Mouse (Mus musculus): ENCODE results near the gene Ankrd31. TPM values are rescaled to one million over a fixed set of nuclear protein-coding genes. Genes with fewer than 3 reads are reported as not detected.
"Not testable (repeated sequence)": the region's sequence is repeated elsewhere in the genome, so short reads cannot be mapped to it uniquely, and the experiment has no call there.

The Ankrd31 gene
- polyA plus RNA-seq, 1 experiment: not detected

GRCm38 (mm10) chr13:96889985-96890384, 141.9 kb downstream of the Ankrd31 start:
- H3K27ac ChIP-seq (ENCODE audit: insufficient read depth, low read depth, low read length): no peak overlapping the region
- H3K36me3 ChIP-seq (ENCODE audit: control insufficient read depth, insufficient read depth, low read length): no peaks in the 10 kb centered on the region
- H3K4me1 ChIP-seq (ENCODE audit: control insufficient read depth, insufficient read depth, low read length): no peaks in the 10 kb centered on the region
- H3K27me3 ChIP-seq (replicated peaks; ENCODE audit: control insufficient read depth, insufficient read depth, low read length): no peaks in the 10 kb centered on the region
- no peak for TF ChIP-seq CTCF (conservative IDR thresholded peaks at IDR 0.05; ENCODE audit: insufficient read depth, insufficient read length, low read depth, low read length)
- TF ChIP-seq POLR2A (IDR thresholded peaks at IDR 0.05; ENCODE audit: low read depth, low read length): no peak
- WGBS: 50% methylated on average over 2 of the region's 2 CpGs
- no peak overlapping the region for H3K4me3 ChIP-seq (ENCODE audit: insufficient read depth, low read depth, low read length)
- DNase-seq: no peak

- TF ChIP-seq CTCF (conservative IDR thresholded peaks at IDR 0.05; ENCODE audit: insufficient read depth, insufficient read length, low read depth, low read length) (no peak), POLR2A (IDR thresholded peaks at IDR 0.05; ENCODE audit: low read depth, low read length) (no peak)
- Histone ChIP-seq H3K27ac (ENCODE audit: insufficient read depth, low read depth, low read length) (no peak overlapping the region), H3K27me3 (replicated peaks; ENCODE audit: control insufficient read depth, insufficient read depth, low read length) (no peaks in the 10 kb centered on the region), H3K4me1 (ENCODE audit: control insufficient read depth, insufficient read depth, low read length) (no peaks in the 10 kb centered on the region), H3K4me3 (ENCODE audit: insufficient read depth, low read depth, low read length) (no peak overlapping the region), H3K36me3 (ENCODE audit: control insufficient read depth, insufficient read depth, low read length) (no peaks in the 10 kb centered on the region)
- 78% methylated on average over 2 of the region's 2 CpGs for WGBS
- no peak for DNase-seq
Measured at GRCm38 (mm10) chr13:96895144-96895543, 147.1 kb downstream of the Ankrd31 start.

GRCm38 (mm10) chr13:96906717-96907116, 158.6 kb downstream of the Ankrd31 start:
- H3K4me3 ChIP-seq (ENCODE audit: insufficient read depth, low read depth, low read length): no peak overlapping the region
- H3K27me3 ChIP-seq (replicated peaks; ENCODE audit: control insufficient read depth, insufficient read depth, low read length): no peaks in the 10 kb centered on the region
- no peaks in the 10 kb centered on the region for H3K36me3 ChIP-seq (ENCODE audit: control insufficient read depth, insufficient read depth, low read length)
- no peak for DNase-seq
- H3K27ac ChIP-seq (ENCODE audit: insufficient read depth, low read depth, low read length): no peak overlapping the region
- 60% methylated on average over 3 of the region's 3 CpGs for WGBS
- TF ChIP-seq CTCF (conservative IDR thresholded peaks at IDR 0.05; ENCODE audit: insufficient read depth, insufficient read length, low read depth, low read length) (no peak), POLR2A (IDR thresholded peaks at IDR 0.05; ENCODE audit: low read depth, low read length) (no peak)
- no peaks in the 10 kb centered on the region for H3K4me1 ChIP-seq (ENCODE audit: control insufficient read depth, insufficient read depth, low read length)

DNA sequence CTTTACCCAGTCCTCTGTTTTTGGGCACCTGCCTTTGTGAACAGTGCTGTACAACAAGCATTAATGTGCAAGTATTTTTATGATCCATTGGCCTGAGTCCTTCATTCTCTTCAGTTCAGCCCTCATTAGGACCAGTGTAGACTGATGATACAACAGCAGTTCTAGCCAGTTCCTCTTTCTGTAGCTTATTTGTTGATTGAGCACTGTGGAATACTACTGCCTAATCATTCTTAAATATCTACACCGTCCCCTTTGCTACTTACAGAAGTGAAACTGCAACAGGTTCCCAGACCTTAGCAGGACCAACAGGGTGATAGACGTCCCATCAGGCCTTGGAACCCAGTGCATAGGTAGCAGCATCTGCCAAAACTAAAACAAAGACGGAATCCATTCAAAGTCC, 163.1 kb downstream of the Ankrd31 start:
- Histone ChIP-seq H3K4me3 (ENCODE audit: insufficient read depth, low read depth, low read length) (no peak overlapping the region), H3K27me3 (replicated peaks; ENCODE audit: control insufficient read depth, insufficient read depth, low read length) (no peaks in the 10 kb centered on the region), H3K36me3 (ENCODE audit: control insufficient read depth, insufficient read depth, low read length) (no peaks in the 10 kb centered on the region), H3K4me1 (ENCODE audit: control insufficient read depth, insufficient read depth, low read length) (no peaks in the 10 kb centered on the region), H3K27ac (ENCODE audit: insufficient read depth, low read depth, low read length) (no peak overlapping the region)
- DNase-seq: no peak
- 93% methylated on average over 3 of the region's 3 CpGs for WGBS
- no peak for TF ChIP-seq POLR2A (IDR thresholded peaks at IDR 0.05; ENCODE audit: low read depth, low read length)
- TF ChIP-seq CTCF (conservative IDR thresholded peaks at IDR 0.05; ENCODE audit: insufficient read depth, insufficient read length, low read depth, low read length): no peak

- 94% methylated on average over 4 of the region's 4 CpGs for WGBS
- not testable (repeated sequence) for H3K27me3 ChIP-seq (replicated peaks; ENCODE audit: control insufficient read depth, insufficient read depth, low read length); H3K36me3 ChIP-seq (ENCODE audit: control insufficient read depth, insufficient read depth, low read length); DNase-seq; H3K27ac ChIP-seq (ENCODE audit: insufficient read depth, low read depth, low read length); H3K4me3 ChIP-seq (ENCODE audit: insufficient read depth, low read depth, low read length); H3K4me1 ChIP-seq (ENCODE audit: control insufficient read depth, insufficient read depth, low read length)
Measured at GRCm38 (mm10) chr13:96923134-96923533, 175.1 kb downstream of the Ankrd31 start.

GRCm38 (mm10) chr13:96923999-96924961, 176.2 kb downstream of the Ankrd31 start, which contains the start of gene Gcnt4:
Gcnt4 (plus strand) TSS chr13:96924689.
- Histone ChIP-seq H3K4me3 (ENCODE audit: insufficient read depth, low read depth, low read length) (peak within 1 kb of the TSS; percentile 64), H3K36me3 (ENCODE audit: control insufficient read depth, insufficient read depth, low read length) (no peaks in the 10 kb centered on the region), H3K27me3 (replicated peaks; ENCODE audit: control insufficient read depth, insufficient read depth, low read length) (no peaks in the 10 kb centered on the region), H3K4me1 (ENCODE audit: control insufficient read depth, insufficient read depth, low read length) (0 out of 2 replicates have a peak, but pooled peaks cover 2% of the 10 kb centered on the region), H3K27ac (ENCODE audit: insufficient read depth, low read depth, low read length) (no peak within 1 kb of the TSS)
- peak; percentile 70 for DNase-seq
- WGBS: 11% methylated on average over 56 of the region's 56 CpGs
- TF ChIP-seq CTCF (conservative IDR thresholded peaks at IDR 0.05; ENCODE audit: insufficient read depth, insufficient read length, low read depth, low read length) (no peak), POLR2A (IDR thresholded peaks at IDR 0.05; ENCODE audit: low read depth, low read length) (no peak)

DNA sequence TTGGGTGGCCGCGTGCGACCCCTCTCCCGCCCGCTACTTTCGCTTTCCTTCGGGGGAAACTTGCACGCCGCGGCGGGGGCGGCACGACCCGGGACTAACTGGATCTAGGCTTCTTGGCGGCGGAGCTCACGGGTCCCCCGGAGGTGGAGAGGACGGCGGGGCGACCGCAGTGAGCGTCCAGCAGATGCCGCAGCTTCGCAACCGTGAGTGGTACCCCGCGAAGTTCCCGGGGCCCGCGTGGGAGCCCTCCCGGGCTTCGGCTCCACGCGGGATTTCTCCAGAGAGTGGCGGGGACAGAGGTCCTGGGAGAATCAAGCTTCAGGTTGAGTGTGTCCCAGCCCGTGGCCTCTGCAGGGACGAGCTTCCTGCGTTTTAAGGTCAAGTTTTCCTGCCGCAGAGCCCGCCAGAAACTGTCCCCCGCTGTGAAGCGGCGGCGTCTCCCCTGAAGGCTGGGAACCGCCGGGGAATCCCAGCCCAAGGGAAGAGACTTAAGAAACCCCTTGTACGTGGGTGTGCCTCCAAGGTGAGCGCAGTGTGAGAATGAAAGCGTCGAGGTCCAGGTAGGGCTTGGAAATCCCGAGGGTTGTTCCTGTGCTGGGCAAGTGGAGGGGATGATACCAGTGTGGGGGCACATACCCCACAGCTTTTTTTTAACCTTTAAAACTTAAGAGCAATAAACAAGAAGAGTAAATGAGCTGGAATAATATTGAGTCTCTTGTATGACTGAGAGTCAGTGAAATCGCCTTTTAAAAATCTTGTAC, 177.1 kb downstream of the Ankrd31 start:
- Histone ChIP-seq H3K27me3 (replicated peaks; ENCODE audit: control insufficient read depth, insufficient read depth, low read length) (no peaks in the 10 kb centered on the region), H3K4me3 (ENCODE audit: insufficient read depth, low read depth, low read length) (peak overlapping the region; percentile 64), H3K4me1 (ENCODE audit: control insufficient read depth, insufficient read depth, low read length) (0 out of 2 replicates have a peak, but pooled peaks cover 2% of the 10 kb centered on the region), H3K27ac (ENCODE audit: insufficient read depth, low read depth, low read length) (no peak overlapping the region), H3K36me3 (ENCODE audit: control insufficient read depth, insufficient read depth, low read length) (no peaks in the 10 kb centered on the region)
- under 1% methylated on average over 53 of the region's 53 CpGs for WGBS
- DNase-seq: no peak
- TF ChIP-seq POLR2A (IDR thresholded peaks at IDR 0.05; ENCODE audit: low read depth, low read length): no peak

All from kidney, adult 2 months (tissue).